Mouse (Mus musculus) heart, embryonic 13.5 days (tissue): ENCODE results near the gene Exoc3. TPM values are rescaled to one million over a fixed set of nuclear protein-coding genes. Genes with fewer than 3 reads are reported as not detected.

Experiments
- ATAC-seq: fragments of 200-750 bp; cut with Nextera tagmentation; 2 replicates; pipeline ENCODE4 v1.8.0; 2017; ENCODE audit warnings: moderate TSS enrichment; ENCODE audit not compliant: insufficient number of reproducible peaks, low FRiP score, low TSS enrichment; ENCODE audit errors: extremely low read depth
- H3K27ac ChIP-seq: fragments of 300-500 bp; sonication (generic); replicated peaks from 2 replicates; pipeline ENCODE4 v1.5.1; 2015; ENCODE audit warnings: moderate library complexity, mild to moderate bottlenecking, inconsistent platforms
- H3K27me3 ChIP-seq: fragments of 300-500 bp; sonication (generic); replicated peaks from 2 replicates; pipeline ENCODE4 v1.6.1; 2015; ENCODE audit warnings: mild to moderate bottlenecking, inconsistent platforms
- H3K36me3 ChIP-seq: fragments of 300-500 bp; sonication (generic); 2 replicates; pipeline ENCODE4 v1.6.1; 2015; ENCODE audit warnings: mild to moderate bottlenecking, inconsistent platforms
- H3K4me1 ChIP-seq: fragments of 300-500 bp; sonication (generic); 2 replicates; pipeline ENCODE4 v1.6.1; 2015; ENCODE audit warnings: inconsistent platforms
- H3K4me2 ChIP-seq: fragments of 300-500 bp; sonication (generic); 2 replicates; pipeline ENCODE4 v1.6.1; 2015; ENCODE audit warnings: inconsistent platforms, mild to moderate bottlenecking, moderate library complexity
- H3K4me3 ChIP-seq: fragments of 300-500 bp; sonication (generic); 2 replicates; pipeline ENCODE4 v1.5.1; 2015; ENCODE audit warnings: moderate library complexity, mild to moderate bottlenecking, inconsistent platforms
- H3K9ac ChIP-seq: fragments of 300-500 bp; sonication (generic); 2 replicates; pipeline ENCODE4 v1.6.1; 2015; ENCODE audit warnings: inconsistent platforms, mild to moderate bottlenecking, moderate library complexity
- H3K9me3 ChIP-seq: fragments of 300-500 bp; sonication (generic); 2 replicates; pipeline ENCODE4 v1.6.1; 2016; ENCODE audit warnings: inconsistent platforms
- WGBS: fragments of 180-500 bp; shearing (Covaris S2); methylation state at CpG from one replicate; pipeline ENCODE4 v1.1.7; 2015; ENCODE audit warnings: mixed read lengths; 5-methylcytosine and 5-hydroxymethylcytosine counted together
- polyA plus RNA-seq: library from polyadenylated mRNA; unstranded; fragments of >200 nt; fragmentation: Nextera tagmentation; extraction: Ambion mirVana; gene quantifications from 2 replicates; pipeline ENCODE4 v1.2.1, GENCODE M21; 2015

The Exoc3 gene
- polyA plus RNA-seq, 1 experiment from 2014 or later, result 46.9 TPM

- H3K36me3 ChIP-seq, result no peaks in the 10 kb centered on the region
- no peak overlapping the region for H3K4me2 ChIP-seq
- H3K9ac ChIP-seq, result no peak overlapping the region
- no peaks in the 10 kb centered on the region for H3K4me1 ChIP-seq
- no peaks in the 10 kb centered on the region for H3K27me3 ChIP-seq
- ATAC-seq, result no peak
- H3K9me3 ChIP-seq, result no peaks in the 10 kb centered on the region
- no peak overlapping the region for H3K4me3 ChIP-seq
- H3K27ac ChIP-seq, result no peak overlapping the region
- 68% methylated on average over 7 of the region's 7 CpGs for WGBS
These were observed 69.5 kb downstream of the Exoc3 start for GRCm38 (mm10) chr13:74138906-74139647.

GRCm38 (mm10) chr13:74129909-74130308 is 78.6 kb downstream of the Exoc3 start:
- WGBS, result 87% methylated on average over 6 of the region's 6 CpGs

GRCm38 (mm10) chr13:74127571-74127970 is 81.0 kb downstream of the Exoc3 start:
- WGBS, result 63% methylated on average over 7 of the region's 7 CpGs
- no peaks in the 10 kb centered on the region for H3K4me1 ChIP-seq
- H3K4me3 ChIP-seq, result no peak overlapping the region
- no peak overlapping the region for H3K9ac ChIP-seq
- no peak for ATAC-seq
- H3K9me3 ChIP-seq, result no peaks in the 10 kb centered on the region
- H3K4me2 ChIP-seq, result no peak overlapping the region
- H3K27me3 ChIP-seq, result peaks cover 44% of the 10 kb centered on the region
- H3K36me3 ChIP-seq, result no peaks in the 10 kb centered on the region
- no peak overlapping the region for H3K27ac ChIP-seq

More at GRCm38 (mm10) chr13:74129909-74130308, 78.6 kb downstream of the Exoc3 start:
- Histone ChIP-seq H3K27me3 (peaks cover 20% of the 10 kb centered on the region), H3K9ac (no peak overlapping the region), H3K27ac (no peak overlapping the region), H3K4me2 (no peak overlapping the region), H3K4me1 (no peaks in the 10 kb centered on the region), H3K9me3 (no peaks in the 10 kb centered on the region), H3K4me3 (no peak overlapping the region), H3K36me3 (no peaks in the 10 kb centered on the region)
- no peak for ATAC-seq

DNA sequence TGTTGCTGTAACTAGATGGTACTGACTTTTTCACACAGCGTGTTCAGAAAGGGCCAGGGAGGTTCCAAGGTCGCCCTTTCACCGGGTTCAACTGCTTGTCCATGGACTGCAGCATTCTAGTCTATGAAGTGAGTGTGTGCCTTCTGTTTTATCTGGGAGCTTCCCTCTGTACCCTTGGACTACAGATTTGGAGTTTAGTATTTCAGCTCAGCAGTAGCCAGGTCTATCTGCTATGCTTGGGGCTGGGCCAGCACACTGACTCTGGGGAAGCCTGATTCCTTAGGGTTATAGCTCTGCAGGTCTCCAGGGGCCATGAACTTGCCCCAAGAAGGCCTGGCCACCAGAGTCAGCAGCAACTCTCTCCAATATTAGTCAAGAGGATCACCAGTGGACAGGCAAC is 85.9 kb downstream of the Exoc3 start:
- Histone ChIP-seq H3K4me3 (no peak overlapping the region), H3K36me3 (no peaks in the 10 kb centered on the region), H3K4me1 (peaks cover 10% of the 10 kb centered on the region), H3K27me3 (peaks cover 79% of the 10 kb centered on the region), H3K4me2 (no peak overlapping the region), H3K27ac (no peak overlapping the region), H3K9ac (no peak overlapping the region), H3K9me3 (no peaks in the 10 kb centered on the region)
- 56% methylated on average over 3 of the region's 3 CpGs for WGBS
- no peak for ATAC-seq

- Histone ChIP-seq H3K9ac (no peak overlapping the region), H3K27ac (no peak overlapping the region), H3K4me2 (peak overlapping the region; percentile 72), H3K36me3 (no peaks in the 10 kb centered on the region), H3K27me3 (peaks cover 75% of the 10 kb centered on the region), H3K4me1 (peaks cover 10% of the 10 kb centered on the region), H3K9me3 (no peaks in the 10 kb centered on the region), H3K4me3 (0 out of 2 replicates have a peak overlapping the region, but pooled peaks have one; percentile 49)
- no peak for ATAC-seq
- WGBS, result 38% methylated on average over 14 of the region's 14 CpGs
These were observed 86.7 kb downstream of the Exoc3 start for GRCm38 (mm10) chr13:74121795-74122330.

DNA sequence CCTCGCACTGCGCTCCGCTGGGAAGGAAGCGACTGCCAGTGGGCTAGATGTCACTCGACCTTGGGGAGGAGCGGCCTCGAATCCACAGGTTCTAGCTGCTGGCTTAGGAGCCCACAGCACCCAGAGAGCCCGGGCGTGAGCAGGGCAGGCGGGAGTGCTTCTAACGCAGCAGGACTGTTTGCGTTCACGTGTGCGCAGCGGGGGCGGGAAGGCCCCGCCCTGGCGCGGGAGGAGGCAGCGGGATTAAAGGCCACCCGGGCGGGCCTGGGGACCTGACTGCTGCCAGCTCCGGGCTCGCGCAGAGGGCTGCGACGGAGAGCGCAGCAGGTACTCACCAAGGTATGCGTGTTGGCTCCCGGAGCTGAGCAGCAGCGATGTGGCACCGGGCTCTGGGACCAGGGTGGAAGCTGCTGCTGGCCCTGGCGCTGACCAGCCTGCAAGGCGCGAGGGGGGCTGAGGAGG is 87.4 kb downstream of the Exoc3 start, which contains the start of gene Slc9a3:
Gene Slc9a3, plus strand, starts transcription at position 317 of the 462 bp plus-strand sequence.
- H3K27ac ChIP-seq, result no peak within 1 kb of the TSS
- peak within 1 kb of the TSS; percentile 72 for H3K4me2 ChIP-seq
- peak within 1 kb of the TSS; percentile 62 for H3K9ac ChIP-seq
- peak within 1 kb of the TSS; percentile 49 for H3K4me3 ChIP-seq
- H3K36me3 ChIP-seq, result no peaks in the 10 kb centered on the region
- no peaks in the 10 kb centered on the region for H3K9me3 ChIP-seq
- peaks cover 10% of the 10 kb centered on the region for H3K4me1 ChIP-seq
- no peak for ATAC-seq
- H3K27me3 ChIP-seq, result peaks cover 68% of the 10 kb centered on the region
- 1% methylated on average over 35 of the region's 35 CpGs for WGBS

Other genes with a start within 250 kb of the Exoc3 start
- gene Zdhhc11, start 244.9 kb downstream of the Exoc3 start, polyA plus RNA-seq, result not detected in 2 replicates
- 3.2 and 3.6 TPM in 2 replicates for gene Tppp, start 199.3 kb downstream of the Exoc3 start, polyA plus RNA-seq
- gene Cep72, start 146.4 kb downstream of the Exoc3 start, polyA plus RNA-seq, result 11.5 and 11.7 TPM in 2 replicates
- not detected in 2 replicates for gene Slc9a3, start 87.3 kb downstream of the Exoc3 start, polyA plus RNA-seq
- 0.51 and 0.61 TPM in 2 replicates for gene Ahrr, start 83.6 kb upstream of the Exoc3 start, polyA plus RNA-seq
- 82.5 and 102 TPM in 2 replicates for gene Pdcd6, start 108.8 kb upstream of the Exoc3 start, polyA plus RNA-seq
- 427 and 491 TPM in 2 replicates for gene Sdha, start 141.5 kb upstream of the Exoc3 start, polyA plus RNA-seq
- 38.4 and 43.3 TPM in 2 replicates for gene Ccdc127, start 141.6 kb upstream of the Exoc3 start, polyA plus RNA-seq
- 2.6 and 3.2 TPM in 2 replicates for gene Lrrc14b, start 155.3 kb upstream of the Exoc3 start, polyA plus RNA-seq
- gene Zfp72, start 182.1 kb upstream of the Exoc3 start, polyA plus RNA-seq, result 3.1 and 3.8 TPM in 2 replicates
- gene Ftl1-ps1, start 191.0 kb upstream of the Exoc3 start, polyA plus RNA-seq, result 79.1 and 99.5 TPM in 2 replicates